Mouse (Mus musculus): ENCODE measurements around the gene Dock9. TPM values are rescaled to one million over a fixed set of nuclear protein-coding genes. Genes with fewer than 3 reads are reported as not detected.

The Dock9 gene
- polyA plus RNA-seq, 1 experiment, result 1.2 TPM

DNA sequence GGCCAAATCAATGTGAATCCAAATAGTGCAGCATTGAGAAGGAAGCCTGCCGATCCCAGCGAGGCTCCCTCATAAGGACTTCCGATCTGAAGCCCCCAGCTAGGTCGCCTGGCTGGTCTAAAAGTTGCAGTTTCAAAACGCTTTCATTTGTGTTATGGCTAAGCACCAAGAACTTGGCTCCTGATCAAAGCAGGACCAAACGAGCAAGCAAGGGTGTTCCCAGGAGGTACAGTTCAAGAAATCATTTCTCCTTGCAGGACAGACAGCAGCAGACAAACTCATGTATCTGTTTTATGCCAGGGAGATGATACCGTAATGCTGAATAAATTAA lies 99.1 kb downstream of the Dock9 start:
- TF ChIP-seq GATA1 (IDR thresholded peaks at IDR 0.05; ENCODE audit: low read length), result no peak

DNA sequence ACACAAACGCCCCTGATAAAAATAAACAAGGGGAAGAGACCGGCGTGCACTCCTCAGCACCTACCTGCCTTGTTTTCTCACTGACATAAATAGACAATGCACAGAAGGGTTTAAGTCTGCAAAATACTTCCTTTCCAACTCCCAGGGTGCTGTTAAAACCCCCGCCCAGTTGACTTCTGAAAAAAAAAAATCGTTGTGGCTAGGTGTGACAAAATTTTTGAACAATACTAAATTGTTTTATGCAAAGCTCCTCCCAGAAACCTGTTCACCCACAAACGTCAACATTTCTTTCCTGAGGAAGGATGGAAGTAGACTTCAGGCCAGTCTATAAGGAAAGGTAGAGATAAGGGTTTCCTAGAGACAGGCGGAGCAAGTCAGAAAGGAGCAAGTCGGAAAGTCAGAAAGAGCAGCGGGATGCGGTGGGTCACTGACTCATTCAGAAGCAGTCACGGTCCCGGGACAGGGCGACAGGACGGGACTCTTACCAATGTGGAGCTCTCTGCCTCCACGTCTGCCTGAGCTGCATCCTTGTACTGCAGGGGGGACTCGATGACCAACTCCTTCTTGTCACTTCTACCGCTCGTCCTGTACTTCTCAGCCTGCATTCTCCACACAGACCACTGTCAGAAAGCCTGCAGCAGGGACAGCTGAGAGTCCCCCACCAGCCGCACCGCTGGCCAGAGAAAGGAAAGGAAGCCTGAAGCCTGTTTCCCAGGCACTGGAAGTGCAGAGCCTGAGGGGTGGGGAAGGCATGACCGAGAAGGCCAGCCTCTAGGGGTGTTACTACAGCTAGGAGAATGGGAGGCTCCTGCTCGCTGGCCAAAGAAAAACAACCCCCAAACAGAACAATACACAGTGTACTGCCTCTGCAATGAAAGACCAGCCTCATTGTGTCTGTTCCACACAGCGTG lies 99.7 kb downstream of the Dock9 start:
- no peak for TF ChIP-seq GATA1 (IDR thresholded peaks at IDR 0.05; ENCODE audit: low read length)

DNA sequence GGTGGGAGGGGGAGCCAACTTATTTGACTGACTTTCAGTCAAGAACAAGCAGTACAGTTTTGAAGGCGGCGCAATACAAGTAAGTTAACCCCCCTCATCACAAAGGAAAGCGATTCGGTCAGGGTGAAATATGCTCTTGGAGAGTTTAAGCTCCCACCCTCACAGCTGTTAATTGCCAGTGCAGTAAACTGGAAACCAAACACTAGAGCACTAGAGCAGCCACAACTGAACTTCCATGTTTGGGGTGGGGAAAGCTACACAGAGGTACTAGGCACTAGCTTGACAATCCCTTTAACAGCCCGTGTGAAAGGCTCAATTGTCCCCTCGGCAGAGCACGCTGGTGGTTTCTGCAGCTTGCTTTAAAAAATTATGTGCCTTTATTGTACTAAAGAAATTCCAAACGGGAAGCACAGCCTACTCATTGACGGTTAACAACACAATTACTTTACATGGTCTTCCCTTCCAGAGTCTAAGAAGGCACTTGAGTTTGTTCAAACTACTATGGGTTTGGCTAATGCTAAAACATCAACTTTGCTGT lies 100.4 kb downstream of the Dock9 start:
- no peak for TF ChIP-seq GATA1 (IDR thresholded peaks at IDR 0.05; ENCODE audit: low read length)

DNA sequence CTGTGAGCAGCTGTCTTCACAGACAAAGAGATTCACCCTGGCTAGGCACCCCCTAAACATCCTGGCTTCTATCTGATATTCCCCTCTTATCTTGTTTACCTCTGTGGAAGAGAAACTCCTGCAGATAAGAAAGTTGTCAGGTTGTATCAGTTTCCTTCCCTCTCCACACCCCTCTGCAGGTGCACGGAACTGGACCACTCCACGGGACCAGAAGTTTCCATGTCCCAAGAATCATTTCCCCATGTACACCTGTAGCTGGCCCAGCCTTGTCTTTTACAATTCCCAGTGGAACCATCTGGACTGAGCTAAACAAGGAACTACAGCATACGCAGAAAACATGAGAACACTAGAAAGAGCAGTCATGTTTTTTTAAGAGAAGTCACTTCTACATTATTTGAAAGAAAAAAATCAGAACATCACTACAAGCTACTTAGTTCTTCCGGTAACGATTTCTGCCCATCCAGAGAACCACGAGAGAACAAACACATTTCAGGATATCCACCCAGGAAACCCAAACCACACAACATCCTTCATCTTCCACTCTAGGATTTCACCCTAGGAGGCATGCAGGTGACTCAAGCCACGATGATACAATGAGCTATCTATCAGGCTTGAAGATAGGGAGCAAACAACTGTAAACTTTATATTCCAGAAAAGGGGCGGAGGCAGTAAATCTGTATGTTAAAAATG lies 101.1 kb downstream of the Dock9 start:
- TF ChIP-seq GATA1 (IDR thresholded peaks at IDR 0.05; ENCODE audit: low read length), result no peak

DNA sequence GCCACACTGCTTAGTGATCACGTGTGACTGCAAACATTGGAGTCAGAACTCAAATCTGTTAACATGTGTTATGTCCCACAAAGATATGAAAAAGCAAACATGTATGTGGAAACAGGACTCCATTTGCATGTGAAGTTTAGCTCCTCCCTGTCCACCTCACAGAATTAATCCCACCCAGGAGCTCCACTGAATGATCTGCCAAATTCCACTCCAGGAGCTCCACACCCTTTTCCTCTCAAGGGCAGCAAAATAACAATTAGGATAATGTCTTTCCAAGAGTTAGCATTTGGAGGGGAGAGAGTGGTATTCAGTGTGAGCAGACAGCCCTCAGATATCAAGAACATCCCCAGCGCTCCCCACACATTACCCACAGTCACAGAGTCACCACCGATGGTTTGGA lies 102.9 kb downstream of the Dock9 start:
- TF ChIP-seq GATA1 (IDR thresholded peaks at IDR 0.05; ENCODE audit: low read length), result no peak

DNA sequence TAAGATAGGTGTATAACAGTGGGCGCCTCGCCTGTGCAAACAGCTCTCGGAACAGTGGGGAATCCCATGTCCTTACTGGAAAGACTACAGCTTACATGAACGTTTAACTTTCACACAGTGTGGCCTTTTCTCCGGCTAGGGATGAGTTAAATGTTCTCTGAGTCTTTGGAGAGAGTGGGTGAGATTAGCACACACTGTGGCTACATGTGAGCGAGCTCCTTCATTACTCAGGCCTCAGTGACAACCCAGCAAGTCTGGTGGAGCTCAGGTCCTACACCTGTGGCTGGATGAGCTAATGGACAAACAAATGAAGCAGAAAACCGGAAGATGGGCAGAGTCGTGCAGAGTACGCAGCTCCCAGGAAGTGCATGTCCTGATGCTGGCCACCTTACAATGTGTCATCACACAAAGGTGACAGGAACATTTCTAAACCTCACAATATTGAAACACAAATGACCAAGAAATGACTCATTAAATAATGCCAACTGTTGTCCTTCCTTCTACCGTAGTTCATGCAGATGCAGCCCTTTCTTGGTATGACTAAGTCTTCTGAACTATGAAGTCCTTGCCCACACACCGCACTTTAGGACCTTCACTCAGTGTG lies 103.5 kb downstream of the Dock9 start:
- no peak for TF ChIP-seq GATA1 (IDR thresholded peaks at IDR 0.05; ENCODE audit: low read length)

DNA sequence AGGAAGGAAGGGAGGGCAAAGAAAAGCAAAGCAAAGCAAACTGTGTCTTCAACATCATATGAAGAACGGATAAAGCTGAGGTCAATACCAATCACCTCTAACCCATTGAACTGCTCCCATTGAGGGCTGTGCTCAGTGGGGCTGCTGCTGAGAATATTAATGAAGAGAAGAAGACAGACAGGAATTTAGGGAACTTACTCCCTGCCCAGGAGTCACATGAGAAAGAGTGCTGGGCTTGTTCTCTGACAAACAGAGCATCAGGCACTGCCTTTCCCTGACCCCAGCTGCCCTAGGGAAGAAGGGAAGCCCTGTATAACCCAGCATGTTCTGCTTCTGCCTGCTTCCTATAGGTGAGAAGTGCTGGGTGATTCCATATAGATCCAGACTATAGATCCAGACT lies 109.5 kb downstream of the Dock9 start:
- no peak for TF ChIP-seq GATA1 (IDR thresholded peaks at IDR 0.05; ENCODE audit: low read length)

DNA sequence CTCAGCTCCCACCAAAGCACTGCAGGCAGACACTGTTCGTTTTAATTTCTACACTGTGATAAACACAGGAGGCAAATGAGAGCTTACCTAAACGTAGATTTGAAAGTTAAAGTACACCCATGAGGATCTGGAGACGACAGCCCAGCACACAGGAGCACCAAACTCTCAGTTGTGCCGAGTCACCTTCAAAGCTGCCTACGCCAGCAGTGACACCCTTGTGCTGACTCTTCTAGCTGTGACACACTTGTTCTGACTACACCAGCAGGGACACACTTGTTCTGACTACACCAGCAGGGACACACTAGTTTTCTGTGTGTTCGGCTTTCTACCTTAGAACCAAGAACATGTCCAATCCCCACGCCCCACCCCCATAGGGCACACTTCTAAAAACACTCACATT lies 110.4 kb downstream of the Dock9 start:
- TF ChIP-seq GATA1 (IDR thresholded peaks at IDR 0.05; ENCODE audit: low read length), result no peak

DNA sequence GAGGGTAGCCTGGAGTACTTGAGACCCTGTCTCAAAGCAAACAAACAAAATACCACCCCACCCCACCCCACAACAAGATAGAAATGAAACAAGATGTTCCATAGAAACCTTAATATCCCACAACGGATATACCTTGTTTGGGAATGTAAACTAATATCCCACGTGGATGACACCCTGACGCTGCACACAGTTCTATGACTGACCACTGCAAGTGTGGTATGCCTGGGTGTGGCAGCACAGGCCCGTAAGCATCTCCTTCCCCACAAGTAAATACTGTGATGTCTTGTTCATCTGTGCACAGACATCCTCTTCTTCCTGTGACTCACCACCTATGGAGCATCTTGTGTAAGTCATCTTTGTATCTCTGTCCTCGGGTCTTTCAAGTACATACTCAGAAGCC lies 118.7 kb downstream of the Dock9 start:
- TF ChIP-seq GATA1 (IDR thresholded peaks at IDR 0.05; ENCODE audit: low read length), result no peak

DNA sequence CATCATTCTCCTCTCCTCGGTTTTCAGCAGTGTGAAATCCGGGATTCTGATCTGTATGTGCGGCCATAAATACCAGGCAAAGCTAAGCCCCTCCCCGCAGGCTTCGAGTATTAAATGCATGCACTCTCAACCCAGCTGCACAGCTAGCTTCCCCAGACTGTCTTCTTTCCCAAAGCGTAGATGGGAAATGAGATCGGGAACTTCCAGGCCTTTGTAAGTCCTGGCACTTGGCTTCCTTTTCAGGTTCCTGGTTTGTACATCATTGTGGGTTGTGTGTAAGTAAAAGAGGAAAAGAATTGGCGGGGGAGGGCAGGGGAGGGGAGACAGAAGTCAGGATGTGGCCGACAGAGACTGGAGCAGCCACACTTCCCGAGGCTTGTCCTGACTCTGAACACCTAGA lies 119.2 kb downstream of the Dock9 start:
- no peak for TF ChIP-seq GATA1 (IDR thresholded peaks at IDR 0.05; ENCODE audit: low read length)

DNA sequence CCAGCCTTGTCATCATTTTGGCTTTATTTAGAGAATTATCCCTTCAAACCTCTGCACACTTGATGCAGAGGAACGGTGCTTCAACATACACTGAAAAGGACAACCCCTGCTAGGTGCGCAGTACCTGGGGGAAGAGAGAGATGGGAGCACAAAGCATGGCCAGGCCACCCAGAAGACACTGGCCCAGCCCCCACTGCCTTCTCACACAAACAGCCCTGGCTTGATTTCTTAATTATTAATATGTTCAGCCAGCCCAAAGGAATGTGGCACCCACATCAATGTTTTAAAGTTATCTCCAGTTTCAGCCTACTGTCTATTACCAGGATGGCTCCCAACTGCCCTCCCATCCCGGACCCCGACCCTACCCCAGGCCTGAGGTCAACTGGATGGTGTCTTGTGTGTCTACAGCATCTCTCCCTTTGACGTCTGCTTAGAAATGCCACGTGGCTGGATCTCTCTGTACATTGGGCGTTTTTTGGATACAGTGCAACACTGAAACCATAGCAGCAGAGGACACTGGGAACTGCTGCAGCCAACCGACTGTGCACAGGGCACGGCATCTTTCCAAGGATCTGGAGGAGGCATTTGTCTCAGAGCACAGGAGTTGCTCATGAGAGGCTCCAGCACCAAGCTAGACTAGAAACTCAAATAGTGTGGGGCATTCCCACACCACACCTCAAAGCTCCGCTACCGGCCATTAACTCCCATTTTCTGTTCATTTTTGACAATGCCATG lies 120.9 kb downstream of the Dock9 start:
- TF ChIP-seq GATA1 (IDR thresholded peaks at IDR 0.05; ENCODE audit: low read length), result no peak

DNA sequence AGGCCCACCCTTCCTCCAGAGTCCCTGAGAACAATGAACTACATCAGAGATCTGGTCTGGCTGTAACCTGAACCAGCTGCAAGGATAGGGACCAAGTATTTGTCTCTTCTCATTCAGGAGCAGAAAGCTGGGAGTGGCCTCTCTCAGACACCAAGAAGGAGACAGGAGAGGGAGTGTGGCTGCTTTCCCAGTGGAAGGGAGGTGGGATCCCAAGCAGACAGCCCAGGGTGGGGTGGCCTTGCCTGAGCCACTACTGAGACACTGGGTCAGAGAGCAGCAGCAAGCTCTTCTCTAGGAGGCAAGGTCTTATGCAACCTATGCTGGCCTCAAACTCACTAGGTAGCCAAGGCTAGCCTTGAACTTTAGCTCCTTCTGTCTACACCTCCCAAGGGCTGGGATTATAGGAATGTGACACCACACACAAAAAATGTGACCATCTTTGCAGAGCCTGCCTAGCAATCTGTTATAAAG lies 121.5 kb downstream of the Dock9 start:
- TF ChIP-seq GATA1 (IDR thresholded peaks at IDR 0.05; ENCODE audit: low read length), result no peak

DNA sequence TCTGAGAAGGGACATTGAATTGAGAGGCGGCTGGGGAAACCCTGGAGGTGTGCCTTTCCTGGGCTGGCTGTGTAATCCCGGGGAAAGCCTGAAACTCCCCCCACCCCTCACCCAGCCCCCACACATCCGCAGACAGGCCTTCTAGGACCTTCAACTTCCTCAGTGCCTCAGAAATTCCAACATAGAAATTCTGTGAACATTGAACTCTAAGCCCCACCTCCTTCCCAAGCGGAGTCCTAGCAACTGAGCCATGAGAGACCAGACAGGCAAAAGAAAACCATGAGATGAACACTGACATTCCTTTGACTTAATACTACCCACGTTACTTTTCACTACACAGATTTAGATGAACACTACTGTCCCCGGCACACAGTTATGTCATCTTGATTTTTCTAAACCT lies 122.1 kb downstream of the Dock9 start:
- no peak for TF ChIP-seq GATA1 (IDR thresholded peaks at IDR 0.05; ENCODE audit: low read length)

DNA sequence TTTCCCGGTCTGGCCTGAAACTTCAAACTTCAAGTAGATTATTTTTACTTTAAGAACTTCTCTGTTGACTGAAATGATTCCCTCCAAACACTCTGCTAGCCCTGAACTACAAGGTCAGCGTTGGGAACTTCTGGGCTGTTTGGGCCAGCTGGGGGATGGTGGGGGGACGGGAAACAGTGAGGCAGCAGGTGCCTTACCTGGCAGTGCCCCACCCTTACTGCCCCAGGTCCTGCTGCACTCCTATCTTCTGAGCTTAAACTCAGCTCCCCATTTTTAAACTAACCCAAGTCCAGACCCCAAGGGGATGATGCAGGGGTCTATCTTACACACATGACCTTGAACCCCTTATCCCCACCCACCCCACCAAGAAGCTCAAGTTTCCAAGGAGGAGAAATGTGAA lies 122.5 kb downstream of the Dock9 start:
- no peak for TF ChIP-seq GATA1 (IDR thresholded peaks at IDR 0.05; ENCODE audit: low read length)

DNA sequence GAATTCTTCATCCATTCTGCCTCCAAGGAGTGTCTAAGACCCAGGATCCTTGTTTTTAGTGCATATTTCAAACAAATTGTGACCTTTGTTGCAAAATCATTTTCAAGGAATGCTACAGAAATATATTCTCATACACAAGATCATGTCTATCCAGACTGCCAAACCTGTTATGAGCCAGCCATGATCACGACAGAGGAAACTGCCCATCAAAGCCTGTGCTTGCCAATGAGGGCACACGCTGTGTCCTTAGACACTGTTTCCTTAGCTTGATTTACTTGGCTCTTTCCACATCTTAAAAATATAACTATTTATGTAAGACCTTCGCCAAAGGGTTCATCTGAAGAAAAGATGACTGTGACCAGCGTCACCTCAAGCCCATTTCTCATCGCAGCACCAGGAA lies 127.6 kb downstream of the Dock9 start:
- no peak for TF ChIP-seq GATA1 (IDR thresholded peaks at IDR 0.05; ENCODE audit: low read length)
